Mouse (Mus musculus): ENCODE measurements around the gene Saa2.

The Saa2 gene

GRCm38 (mm10) chr7:46764672-46765071 is 13.1 kb downstream of the Saa2 start:
- DNase-seq: no peak

- DNase-seq: no peak
These were observed 15.8 kb downstream of the Saa2 start for GRCm38 (mm10) chr7:46767371-46767770.

GRCm38 (mm10) chr7:46768451-46768850 is 16.9 kb downstream of the Saa2 start:
- no peak for DNase-seq

- DNase-seq: peak; percentile 60
These were observed 19.1 kb downstream of the Saa2 start for GRCm38 (mm10) chr7:46770706-46771105.

- DNase-seq: no peak
These were observed 37.7 kb downstream of the Saa2 start for GRCm38 (mm10) chr7:46789177-46789849.

- no peak for DNase-seq
These were observed 42.3 kb downstream of the Saa2 start for GRCm38 (mm10) chr7:46793871-46794270.

- peak; percentile 99 for DNase-seq
These were observed 44.0 kb downstream of the Saa2 start, which contains the start of the genes Hps5 and Gtf2h1 for GRCm38 (mm10) chr7:46795287-46796205. Gene Hps5, minus strand, starts transcription at chr7:46796064. Gene Gtf2h1, plus strand, starts transcription at chr7:46796103.

- no peak for DNase-seq
These were observed 44.7 kb downstream of the Saa2 start for GRCm38 (mm10) chr7:46796206-46796679.

- DNase-seq: no peak
These were observed 45.2 kb downstream of the Saa2 start for GRCm38 (mm10) chr7:46796779-46797178.
